Mouse (Mus musculus): ENCODE measurements at regions not wholly inside any gene's neighbourhood (a gene's known extent, or its start where the extent isn't known, plus 50 kb on each side); places are given as distances from the start of the nearest gene placed in this dataset.
A peak's percentile ranks its signal among the peaks of the same experiment; 100 is the strongest.

GRCm38 (mm10) chr10:17550638-17551013, 172.4 kb upstream of the Cited2 start:
- H3K4me2 ChIP-seq (ENCODE audit: low read depth, low read length) = no peak overlapping the region
- 94% methylated on average over 6 of the region's 6 CpGs for WGBS
- H3K4me3 ChIP-seq (ENCODE audit: low read depth, low read length) = no peak overlapping the region
- H3K27me3 ChIP-seq (ENCODE audit: control insufficient read depth, insufficient read depth, low read length) = no peaks in the 10 kb centered on the region
- H3K9ac ChIP-seq (replicated peaks; ENCODE audit: low read length) = no peak overlapping the region
- H3K9me3 ChIP-seq (replicated peaks; ENCODE audit: control insufficient read depth, low read length) = no peaks in the 10 kb centered on the region
- H3K4me1 ChIP-seq (ENCODE audit: control insufficient read depth, insufficient read depth, low read length) = no peaks in the 10 kb centered on the region
- ATAC-seq (replicated peaks; ENCODE audit: insufficient number of reproducible peaks, low FRiP score, low TSS enrichment, low read depth) = no peak
- DNase-seq (ENCODE audit: low spot score) = no peak
- no peak overlapping the region for H3K27ac ChIP-seq (replicated peaks; ENCODE audit: low read depth, low read length)
- H3K36me3 ChIP-seq (replicated peaks; ENCODE audit: control insufficient read depth, insufficient read depth, low read depth, low read length) = no peaks in the 10 kb centered on the region

GRCm38 (mm10) chr10:17551869-17552268, 171.1 kb upstream of the Cited2 start:
- no peak for ATAC-seq (replicated peaks; ENCODE audit: insufficient number of reproducible peaks, low FRiP score, low TSS enrichment, low read depth)
- WGBS = 82% methylated on average over 6 of the region's 6 CpGs

GRCm38 (mm10) chr10:17552277-17552676, 170.7 kb upstream of the Cited2 start:
- Histone ChIP-seq H3K4me3 (ENCODE audit: low read depth, low read length) (no peak overlapping the region), H3K9ac (replicated peaks; ENCODE audit: low read length) (no peak overlapping the region), H3K27ac (replicated peaks; ENCODE audit: low read depth, low read length) (no peak overlapping the region), H3K9me3 (replicated peaks; ENCODE audit: control insufficient read depth, low read length) (no peaks in the 10 kb centered on the region), H3K4me2 (ENCODE audit: low read depth, low read length) (no peak overlapping the region), H3K27me3 (ENCODE audit: control insufficient read depth, insufficient read depth, low read length) (no peaks in the 10 kb centered on the region), H3K36me3 (replicated peaks; ENCODE audit: control insufficient read depth, insufficient read depth, low read depth, low read length) (no peaks in the 10 kb centered on the region), H3K4me1 (ENCODE audit: control insufficient read depth, insufficient read depth, low read length) (no peaks in the 10 kb centered on the region)
- DNase-seq (ENCODE audit: low spot score) = no peak
- no peak for ATAC-seq (replicated peaks; ENCODE audit: insufficient number of reproducible peaks, low FRiP score, low TSS enrichment, low read depth)

More at GRCm38 (mm10) chr10:17551869-17552268, 171.1 kb upstream of the Cited2 start:
- no peaks in the 10 kb centered on the region for H3K9me3 ChIP-seq (replicated peaks; ENCODE audit: control insufficient read depth, low read length)
- no peak overlapping the region for H3K4me3 ChIP-seq (ENCODE audit: low read depth, low read length)
- H3K27me3 ChIP-seq (ENCODE audit: control insufficient read depth, insufficient read depth, low read length) = no peaks in the 10 kb centered on the region
- no peaks in the 10 kb centered on the region for H3K4me1 ChIP-seq (ENCODE audit: control insufficient read depth, insufficient read depth, low read length)
- H3K36me3 ChIP-seq (replicated peaks; ENCODE audit: control insufficient read depth, insufficient read depth, low read depth, low read length) = no peaks in the 10 kb centered on the region
- no peak overlapping the region for H3K27ac ChIP-seq (replicated peaks; ENCODE audit: low read depth, low read length)
- no peak overlapping the region for H3K4me2 ChIP-seq (ENCODE audit: low read depth, low read length)
- H3K9ac ChIP-seq (replicated peaks; ENCODE audit: low read length) = no peak overlapping the region
- no peak for DNase-seq (ENCODE audit: low spot score)

- no peaks in the 10 kb centered on the region for H3K9me3 ChIP-seq (replicated peaks; ENCODE audit: control insufficient read depth, low read length)
- no peak overlapping the region for H3K27ac ChIP-seq (replicated peaks; ENCODE audit: low read depth, low read length)
- H3K27me3 ChIP-seq (ENCODE audit: control insufficient read depth, insufficient read depth, low read length) = no peaks in the 10 kb centered on the region
- no peak overlapping the region for H3K9ac ChIP-seq (replicated peaks; ENCODE audit: low read length)
- H3K4me1 ChIP-seq (ENCODE audit: control insufficient read depth, insufficient read depth, low read length) = no peaks in the 10 kb centered on the region
- no peaks in the 10 kb centered on the region for H3K36me3 ChIP-seq (replicated peaks; ENCODE audit: control insufficient read depth, insufficient read depth, low read depth, low read length)
- no peak overlapping the region for H3K4me2 ChIP-seq (ENCODE audit: low read depth, low read length)
- DNase-seq (ENCODE audit: low spot score) (no peak), ATAC-seq (replicated peaks; ENCODE audit: insufficient number of reproducible peaks, low FRiP score, low TSS enrichment, low read depth) (no peak)
- no peak overlapping the region for H3K4me3 ChIP-seq (ENCODE audit: low read depth, low read length)
- 66% methylated on average over 4 of the region's 4 CpGs for WGBS
These were observed 166.6 kb upstream of the Cited2 start for GRCm38 (mm10) chr10:17556391-17556790.

- ATAC-seq (replicated peaks; ENCODE audit: insufficient number of reproducible peaks, low FRiP score, low TSS enrichment, low read depth) = no peak
- DNase-seq (ENCODE audit: low spot score) = peak; percentile 29
- no peaks in the 10 kb centered on the region for H3K4me1 ChIP-seq (ENCODE audit: control insufficient read depth, insufficient read depth, low read length)
- H3K4me2 ChIP-seq (ENCODE audit: low read depth, low read length) = no peak overlapping the region
- H3K4me3 ChIP-seq (ENCODE audit: low read depth, low read length) = no peak overlapping the region
- H3K27ac ChIP-seq (replicated peaks; ENCODE audit: low read depth, low read length) = no peak overlapping the region
- no peak overlapping the region for H3K9ac ChIP-seq (replicated peaks; ENCODE audit: low read length)
- no peaks in the 10 kb centered on the region for H3K9me3 ChIP-seq (replicated peaks; ENCODE audit: control insufficient read depth, low read length)
- 57% methylated on average over 5 of the region's 5 CpGs for WGBS
- H3K36me3 ChIP-seq (replicated peaks; ENCODE audit: control insufficient read depth, insufficient read depth, low read depth, low read length) = no peaks in the 10 kb centered on the region
- no peaks in the 10 kb centered on the region for H3K27me3 ChIP-seq (ENCODE audit: control insufficient read depth, insufficient read depth, low read length)
These were observed 163.6 kb upstream of the Cited2 start for GRCm38 (mm10) chr10:17559370-17559955.

- ATAC-seq (replicated peaks; ENCODE audit: insufficient number of reproducible peaks, low FRiP score, low TSS enrichment, low read depth) = no peak
- Histone ChIP-seq H3K27ac (replicated peaks; ENCODE audit: low read depth, low read length) (no peak overlapping the region), H3K9me3 (replicated peaks; ENCODE audit: control insufficient read depth, low read length) (no peaks in the 10 kb centered on the region), H3K9ac (replicated peaks; ENCODE audit: low read length) (no peak overlapping the region), H3K27me3 (ENCODE audit: control insufficient read depth, insufficient read depth, low read length) (no peaks in the 10 kb centered on the region), H3K36me3 (replicated peaks; ENCODE audit: control insufficient read depth, insufficient read depth, low read depth, low read length) (no peaks in the 10 kb centered on the region), H3K4me3 (ENCODE audit: low read depth, low read length) (no peak overlapping the region), H3K4me2 (ENCODE audit: low read depth, low read length) (no peak overlapping the region), H3K4me1 (ENCODE audit: control insufficient read depth, insufficient read depth, low read length) (no peaks in the 10 kb centered on the region)
- DNase-seq (ENCODE audit: low spot score) = no peak
- 38% methylated on average over 3 of the region's 3 CpGs for WGBS
These were observed 163.0 kb upstream of the Cited2 start for GRCm38 (mm10) chr10:17559980-17560379.

GRCm38 (mm10) chr10:17561466-17561865, 161.6 kb upstream of the Cited2 start:
- no peak overlapping the region for H3K9ac ChIP-seq (replicated peaks; ENCODE audit: low read length)
- H3K9me3 ChIP-seq (replicated peaks; ENCODE audit: control insufficient read depth, low read length) = no peaks in the 10 kb centered on the region
- H3K4me2 ChIP-seq (ENCODE audit: low read depth, low read length) = no peak overlapping the region
- no peak for ATAC-seq (replicated peaks; ENCODE audit: insufficient number of reproducible peaks, low FRiP score, low TSS enrichment, low read depth)
- no peak for DNase-seq (ENCODE audit: low spot score)
- no peak overlapping the region for H3K27ac ChIP-seq (replicated peaks; ENCODE audit: low read depth, low read length)
- H3K4me1 ChIP-seq (ENCODE audit: control insufficient read depth, insufficient read depth, low read length) = no peaks in the 10 kb centered on the region
- H3K4me3 ChIP-seq (ENCODE audit: low read depth, low read length) = no peak overlapping the region
- H3K36me3 ChIP-seq (replicated peaks; ENCODE audit: control insufficient read depth, insufficient read depth, low read depth, low read length) = no peaks in the 10 kb centered on the region
- WGBS = 69% methylated on average over 7 of the region's 7 CpGs
- no peaks in the 10 kb centered on the region for H3K27me3 ChIP-seq (ENCODE audit: control insufficient read depth, insufficient read depth, low read length)

GRCm38 (mm10) chr10:17561977-17562376, 161.0 kb upstream of the Cited2 start:
- H3K4me3 ChIP-seq (ENCODE audit: low read depth, low read length) = no peak overlapping the region
- no peak overlapping the region for H3K27ac ChIP-seq (replicated peaks; ENCODE audit: low read depth, low read length)
- no peaks in the 10 kb centered on the region for H3K4me1 ChIP-seq (ENCODE audit: control insufficient read depth, insufficient read depth, low read length)
- H3K4me2 ChIP-seq (ENCODE audit: low read depth, low read length) = no peak overlapping the region
- WGBS = 83% methylated on average over 5 of the region's 5 CpGs
- H3K36me3 ChIP-seq (replicated peaks; ENCODE audit: control insufficient read depth, insufficient read depth, low read depth, low read length) = no peaks in the 10 kb centered on the region
- ATAC-seq (replicated peaks; ENCODE audit: insufficient number of reproducible peaks, low FRiP score, low TSS enrichment, low read depth) (no peak), DNase-seq (ENCODE audit: low spot score) (no peak)
- H3K27me3 ChIP-seq (ENCODE audit: control insufficient read depth, insufficient read depth, low read length) = no peaks in the 10 kb centered on the region
- H3K9me3 ChIP-seq (replicated peaks; ENCODE audit: control insufficient read depth, low read length) = no peaks in the 10 kb centered on the region
- no peak overlapping the region for H3K9ac ChIP-seq (replicated peaks; ENCODE audit: low read length)

All from embryonic facial prominence, embryonic 11.5 days (tissue).